Mouse (Mus musculus): ENCODE data around the gene 2010111I01Rik.

DNA sequence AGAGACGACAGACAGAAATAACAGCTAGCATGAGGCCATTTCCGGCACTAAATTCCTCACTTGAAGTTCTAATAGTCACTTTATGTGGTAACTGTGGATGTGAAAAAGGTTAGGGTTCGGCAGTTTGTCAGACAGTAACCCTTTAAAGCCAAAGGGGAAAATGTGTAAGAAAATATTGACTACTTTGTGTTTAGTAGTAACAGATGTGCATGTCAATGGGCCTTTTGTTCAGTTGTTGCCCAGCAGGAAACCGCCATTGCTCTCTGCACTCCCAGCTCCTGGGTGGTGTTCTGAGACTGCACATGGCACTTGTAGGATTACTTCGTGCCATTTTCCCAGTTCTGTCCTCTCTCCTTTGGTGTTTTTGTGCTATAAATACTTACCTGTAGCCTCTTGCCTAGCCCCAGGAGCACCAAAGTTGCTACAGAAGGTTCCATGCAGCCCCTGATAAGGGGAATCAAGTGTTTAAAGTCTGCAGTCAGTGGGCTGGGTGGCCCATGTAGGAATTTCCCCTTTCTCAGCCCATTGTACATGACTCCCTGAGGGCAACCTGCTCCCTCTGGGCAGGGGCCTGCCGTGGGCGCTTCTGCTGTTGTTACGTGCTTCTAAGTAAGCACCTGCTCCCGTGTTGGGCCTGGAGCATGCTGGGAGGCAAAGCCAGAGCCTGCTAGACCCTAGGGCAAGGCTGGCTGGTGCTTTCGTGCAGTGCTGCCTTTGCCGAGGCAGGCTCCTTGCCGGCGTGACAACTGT is 206.8 kb downstream of the 2010111I01Rik start:
- no peak for TF ChIP-seq POLR2A (IDR thresholded peaks at IDR 0.05; ENCODE audit: insufficient read depth, low read depth, low read length)
- no peak for TF ChIP-seq CTCF (IDR thresholded peaks at IDR 0.05; ENCODE audit: insufficient read depth, low read depth, low read length)
